Comparison of ENCODE assay signal across 12 mouse cellular contexts in the genomic region with DNA sequence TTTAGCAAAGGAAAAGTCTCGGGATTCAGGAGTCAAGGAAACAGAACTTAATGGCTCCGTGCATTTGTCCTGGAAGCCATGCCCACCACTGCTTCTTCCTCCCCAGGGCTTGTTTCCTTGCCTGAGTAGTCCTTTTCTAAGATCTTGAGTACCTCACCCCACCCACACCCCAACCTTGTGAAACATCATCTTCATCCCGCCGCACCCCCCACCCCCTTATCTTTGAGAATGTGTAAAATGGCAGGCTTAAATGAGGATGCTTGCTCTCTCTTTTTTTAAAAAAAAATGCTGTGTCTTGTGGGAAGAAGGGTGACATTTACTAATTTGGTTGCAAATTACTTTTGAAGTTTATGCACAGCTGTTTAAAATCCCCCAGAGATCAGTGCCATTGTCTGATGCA. TPM values are rescaled to one million over a fixed set of nuclear protein-coding genes. Genes with fewer than 3 reads are reported as not detected.
A peak's percentile ranks its signal among the peaks of the same experiment; 100 is the strongest.
DNase-seq lines count a peak whose midpoint lies in the region; ATAC-seq and TF ChIP-seq lines count a peak whose summit lies in the region.
"Had no signal": no experiment of that assay in that cellular context is flagged by ENCODE, and none has a peak within 500 bp of the region (broad histone marks: within the 10 kb centered on the region; RNA-seq: fewer than 3 reads in every experiment).

No protein-coding gene starts in this region.

- H3K36me3 ChIP-seq in liver, embryonic 11.5 days (ENCODE audit: control insufficient read depth, insufficient read depth, low read length): no peaks in the 10 kb centered on the region
- H3K36me3 ChIP-seq in forebrain, embryonic 13.5 days (ENCODE audit: poor library complexity, severe bottlenecking): no peaks in the 10 kb centered on the region
- no peaks in the 10 kb centered on the region for H3K36me3 ChIP-seq in liver, postnatal 0 days (replicated peaks; ENCODE audit: insufficient read depth, low read length)
- H3K36me3 ChIP-seq: G1E had no signal

- H3K4me3 ChIP-seq in liver, embryonic 11.5 days (ENCODE audit: low read depth, low read length): 0 out of 2 replicates have a peak overlapping the region, but pooled peaks have one; percentile 53
- no peak overlapping the region for H3K4me3 ChIP-seq in forebrain, embryonic 13.5 days
- no peak overlapping the region; the same call in 1 of the 2 replicates for H3K4me3 ChIP-seq in liver, postnatal 0 days (ENCODE audit: low read depth, low read length)

- intact Hi-C loops in left cerebral cortex, postnatal 36 days (cut with DNase I): loop anchor here (5.0 kb wide), 1 partner anchor 114 kb away; no protein-coding TSS in a partner anchor

- DNase-seq in liver, embryonic 11.5 days (ENCODE audit: low spot score): no peak
- no peak for DNase-seq in liver
- DNase-seq in liver, postnatal 0 days: no peak
- peak; percentile 60 to 65 for DNase-seq in thymus, postnatal 10 days (ENCODE audit: low spot score in 2 of 2)
- no peak for DNase-seq in left cerebral cortex, postnatal 36 days (ENCODE audit: low spot score in 2 of 2)
- DNase-seq in frontal cortex, postnatal 25 days (ENCODE audit: low spot score in 2 of 2): no peak
- no peak for DNase-seq in yolk sac, embryonic 10.5 days (ENCODE audit: low spot score)
- DNase-seq: adrenal gland, postnatal 36 days; cerebellum, postnatal 36 days; right cerebral cortex, postnatal 25 days had no signal

- TF ChIP-seq EP300 in liver, postnatal 0 days (IDR thresholded peaks at IDR 0.05; ENCODE audit: low read depth): no peak

- H3K4me1 ChIP-seq in liver, embryonic 11.5 days (replicated peaks; ENCODE audit: control insufficient read depth, insufficient read depth, low read length): peaks cover 3% of the 10 kb centered on the region
- peaks cover 18% of the 10 kb centered on the region for H3K4me1 ChIP-seq in forebrain, embryonic 13.5 days
- H3K4me1 ChIP-seq in liver, postnatal 0 days (ENCODE audit: insufficient read depth): peaks cover 3% of the 10 kb centered on the region; the same call in 1 of the 2 replicates

- no peak overlapping the region for H3K9ac ChIP-seq in liver, embryonic 11.5 days (ENCODE audit: low read depth, low read length)
- H3K9ac ChIP-seq in forebrain, embryonic 13.5 days: no peak overlapping the region
- no peak overlapping the region for H3K9ac ChIP-seq in liver, postnatal 0 days (replicated peaks)

- no peaks in the 10 kb centered on the region for H3K9me3 ChIP-seq in liver, embryonic 11.5 days (ENCODE audit: control insufficient read depth, low read length)
- H3K9me3 ChIP-seq in forebrain, embryonic 13.5 days (replicated peaks): no peaks in the 10 kb centered on the region
- H3K9me3 ChIP-seq in liver, postnatal 0 days (ENCODE audit: low read length): no peaks in the 10 kb centered on the region
- H3K9me3 ChIP-seq: G1E had no signal

- H3K27ac ChIP-seq in liver, embryonic 11.5 days (ENCODE audit: low read depth, low read length): no peak overlapping the region
- H3K27ac ChIP-seq in forebrain, embryonic 13.5 days: no peak overlapping the region
- no peak overlapping the region for H3K27ac ChIP-seq in liver, postnatal 0 days (ENCODE audit: low read depth)

- ATAC-seq in liver, embryonic 11.5 days (replicated peaks; ENCODE audit: low FRiP score): no peak
- ATAC-seq in forebrain, embryonic 13.5 days: no peak
- no peak for ATAC-seq in liver, postnatal 0 days

- no peak for TF ChIP-seq CTCF in liver, postnatal 0 days (IDR thresholded peaks at IDR 0.05; ENCODE audit: low read depth)

- WGBS in liver, embryonic 11.5 days: 39% methylated on average over 4 of the region's 4 CpGs
- WGBS in forebrain, embryonic 13.5 days: 37% methylated on average over 4 of the region's 4 CpGs
- 48% methylated on average over 4 of the region's 4 CpGs for WGBS in liver, postnatal 0 days (ENCODE audit: insufficient replicate concordance)

- H3K4me2 ChIP-seq in liver, embryonic 11.5 days: peak overlapping the region; percentile 73
- H3K4me2 ChIP-seq in forebrain, embryonic 13.5 days: 0 out of 2 replicates have a peak overlapping the region, but pooled peaks have one; percentile 87
- peak overlapping the region; percentile 80; the same call in 1 of the 2 replicates for H3K4me2 ChIP-seq in liver, postnatal 0 days (ENCODE audit: low read depth, low read length)

- no peaks in the 10 kb centered on the region for H3K27me3 ChIP-seq in liver, embryonic 11.5 days (replicated peaks; ENCODE audit: control insufficient read depth, insufficient read depth, low read length)
- peaks cover 76% of the 10 kb centered on the region for H3K27me3 ChIP-seq in forebrain, embryonic 13.5 days
- H3K27me3 ChIP-seq in liver, postnatal 0 days (ENCODE audit: insufficient read depth, low read length): no peaks in the 10 kb centered on the region; the same call in 1 of the 2 replicates

RNA-seq across cellular contexts. Expression of a gene that starts 1.6 kb away (rescaled TPM):
- 11.9 and 13.0 TPM in 2 replicates for polyA plus RNA-seq in liver, embryonic 11.5 days (2014; fragmentation: Nextera tagmentation; extraction: Ambion mirVana)
- 1.1 and 1.8 TPM in 2 replicates for polyA plus RNA-seq in forebrain, embryonic 13.5 days (2015; fragmentation: Nextera tagmentation; extraction: Ambion mirVana)
- 2.5 and 3.1 TPM in 2 replicates for polyA plus RNA-seq in liver, postnatal 0 days (2015; fragmentation: Nextera tagmentation; extraction: Ambion mirVana)
- total RNA-seq in left cerebral cortex, postnatal 36 days (2021): 1 to 10 TPM; 8.1 to 9.5 TPM
- polyA plus RNA-seq: G1E had no signal

Comparison
In these comparisons a context has a peak if more than half of its experiments do, and no peak if none do; other contexts are left out.
1. DNase-seq: peak in thymus, postnatal 10 days (2 of 2); none in liver, embryonic 11.5 days (single experiment), liver (single experiment), liver, postnatal 0 days (single experiment), left cerebral cortex, postnatal 36 days (0 of 2), frontal cortex, postnatal 25 days (0 of 2) and yolk sac, embryonic 10.5 days (single experiment).
2. Peak in every context shown above with its lines, with median percentiles within 50 percentile points of each other: H3K4me2 ChIP-seq.